Mouse (Mus musculus) brain, embryonic 14.5 days (tissue): Measurements from ENCODE around the gene Gm11037.

Experiments
- CTCF ChIP-seq: fragments of 200-500 bp; IDR thresholded peaks from 2 replicates; pipeline ENCODE4 v1.5.1; 2012; ENCODE audit warnings: inconsistent platforms, mild to moderate bottlenecking, moderate library complexity, borderline replicate concordance; ENCODE audit not compliant: insufficient read depth, insufficient read length; ENCODE audit errors: extremely low read depth
- POLR2A ChIP-seq: fragments of 200-500 bp; IDR thresholded peaks from 2 replicates; pipeline ENCODE4 v1.6.1; 2012; ENCODE audit warnings: mild to moderate bottlenecking, inconsistent platforms, borderline replicate concordance; ENCODE audit not compliant: poor library complexity, insufficient read depth, insufficient read length, severe bottlenecking; ENCODE audit errors: extremely low read depth

- TF ChIP-seq POLR2A (no peak), CTCF (no peak)
These were observed 42.4 kb upstream of the Gm11037 start for GRCm38 (mm10) chr2:131090852-131091251.
